Mouse (Mus musculus): ENCODE results near the gene Fam185a. TPM values are rescaled to one million over a fixed set of nuclear protein-coding genes. Genes with fewer than 3 reads are reported as not detected.
A peak's percentile ranks its signal among the peaks of the same experiment; 100 is the strongest.

Gene Fam185a
- 3.9 and 4.1 TPM in 2 replicates for polyA plus RNA-seq (2015; fragmentation: Nextera tagmentation; extraction: Ambion mirVana)

GRCm38 (mm10) chr5:21424614-21425602 lies at the start of gene Fam185a, which contains the start of gene Ccdc146:
TSS of gene Fam185a (plus strand) at chr5:21424958.
TSS of gene Ccdc146 (minus strand) at chr5:21424677.
- H3K36me3 ChIP-seq (ENCODE audit: control insufficient read depth, insufficient read depth): no peaks in the 10 kb centered on the region
- H3K27ac ChIP-seq (ENCODE audit: low read depth, low read length): peak within 1 kb of the TSS; percentile 77
- peak within 1 kb of the TSS; percentile 97 for H3K4me2 ChIP-seq (replicated peaks; ENCODE audit: low read depth)
- no peaks in the 10 kb centered on the region for H3K27me3 ChIP-seq (replicated peaks; ENCODE audit: control insufficient read depth, insufficient read depth, low read length)
- under 1% methylated on average over 68 of the region's 68 CpGs for WGBS
- TF ChIP-seq CTCF (IDR thresholded peaks at IDR 0.05; ENCODE audit: low read depth): peak; percentile 24; the same call in 1 of the 2 replicates
- H3K4me1 ChIP-seq (replicated peaks; ENCODE audit: control insufficient read depth, insufficient read depth, low read length): no peaks in the 10 kb centered on the region
- H3K4me3 ChIP-seq (ENCODE audit: low read depth, low read length): peak within 1 kb of the TSS; percentile 74
- H3K9ac ChIP-seq (ENCODE audit: low read depth, low read length): peak within 1 kb of the TSS; percentile 57
- peak; percentile 100 for ATAC-seq
- no peaks in the 10 kb centered on the region for H3K9me3 ChIP-seq (ENCODE audit: control insufficient read depth)

GRCm38 (mm10) chr5:21376935-21377334 lies 47.8 kb upstream of the Fam185a start:
- H3K9me3 ChIP-seq (ENCODE audit: control insufficient read depth): no peaks in the 10 kb centered on the region
- H3K4me2 ChIP-seq (replicated peaks; ENCODE audit: low read depth): no peak overlapping the region
- no peak overlapping the region for H3K4me3 ChIP-seq (ENCODE audit: low read depth, low read length)
- WGBS: 87% methylated on average over 4 of the region's 4 CpGs
- no peak overlapping the region for H3K27ac ChIP-seq (ENCODE audit: low read depth, low read length)
- ATAC-seq: no peak
- no peaks in the 10 kb centered on the region for H3K4me1 ChIP-seq (replicated peaks; ENCODE audit: control insufficient read depth, insufficient read depth, low read length)
- no peak for TF ChIP-seq CTCF (IDR thresholded peaks at IDR 0.05; ENCODE audit: low read depth)
- no peak overlapping the region for H3K9ac ChIP-seq (ENCODE audit: low read depth, low read length)
- H3K27me3 ChIP-seq (replicated peaks; ENCODE audit: control insufficient read depth, insufficient read depth, low read length): no peaks in the 10 kb centered on the region
- H3K36me3 ChIP-seq (ENCODE audit: control insufficient read depth, insufficient read depth): no peaks in the 10 kb centered on the region

GRCm38 (mm10) chr5:21378397-21378796 lies 46.4 kb upstream of the Fam185a start:
- Histone ChIP-seq H3K36me3 (ENCODE audit: control insufficient read depth, insufficient read depth) (no peaks in the 10 kb centered on the region), H3K9me3 (ENCODE audit: control insufficient read depth) (no peaks in the 10 kb centered on the region), H3K27me3 (replicated peaks; ENCODE audit: control insufficient read depth, insufficient read depth, low read length) (no peaks in the 10 kb centered on the region), H3K9ac (ENCODE audit: low read depth, low read length) (no peak overlapping the region), H3K4me1 (replicated peaks; ENCODE audit: control insufficient read depth, insufficient read depth, low read length) (no peaks in the 10 kb centered on the region), H3K27ac (ENCODE audit: low read depth, low read length) (no peak overlapping the region), H3K4me2 (replicated peaks; ENCODE audit: low read depth) (no peak overlapping the region), H3K4me3 (ENCODE audit: low read depth, low read length) (no peak overlapping the region)
- ATAC-seq: no peak
- 27% methylated on average over 2 of the region's 2 CpGs for WGBS
- TF ChIP-seq CTCF (IDR thresholded peaks at IDR 0.05; ENCODE audit: low read depth): no peak

GRCm38 (mm10) chr5:21381986-21382385 lies 42.8 kb upstream of the Fam185a start:
- ATAC-seq: no peak
- Histone ChIP-seq H3K9me3 (ENCODE audit: control insufficient read depth) (no peaks in the 10 kb centered on the region), H3K4me3 (ENCODE audit: low read depth, low read length) (no peak overlapping the region), H3K4me2 (replicated peaks; ENCODE audit: low read depth) (no peak overlapping the region), H3K27me3 (replicated peaks; ENCODE audit: control insufficient read depth, insufficient read depth, low read length) (no peaks in the 10 kb centered on the region), H3K4me1 (replicated peaks; ENCODE audit: control insufficient read depth, insufficient read depth, low read length) (peaks cover 8% of the 10 kb centered on the region; the same call in 1 of the 2 replicates), H3K9ac (ENCODE audit: low read depth, low read length) (no peak overlapping the region), H3K27ac (ENCODE audit: low read depth, low read length) (no peak overlapping the region), H3K36me3 (ENCODE audit: control insufficient read depth, insufficient read depth) (no peaks in the 10 kb centered on the region)
- WGBS: 30% methylated on average over 6 of the region's 6 CpGs
- TF ChIP-seq CTCF (IDR thresholded peaks at IDR 0.05; ENCODE audit: low read depth): no peak

- TF ChIP-seq CTCF (IDR thresholded peaks at IDR 0.05; ENCODE audit: low read depth): no peak
- Histone ChIP-seq H3K36me3 (ENCODE audit: control insufficient read depth, insufficient read depth) (no peaks in the 10 kb centered on the region), H3K27ac (ENCODE audit: low read depth, low read length) (no peak overlapping the region; the same call in 1 of the 2 replicates), H3K9me3 (ENCODE audit: control insufficient read depth) (no peaks in the 10 kb centered on the region), H3K27me3 (replicated peaks; ENCODE audit: control insufficient read depth, insufficient read depth, low read length) (no peaks in the 10 kb centered on the region), H3K4me1 (replicated peaks; ENCODE audit: control insufficient read depth, insufficient read depth, low read length) (peaks cover 8% of the 10 kb centered on the region; the same call in 1 of the 2 replicates), H3K9ac (ENCODE audit: low read depth, low read length) (no peak overlapping the region), H3K4me3 (ENCODE audit: low read depth, low read length) (no peak overlapping the region), H3K4me2 (replicated peaks; ENCODE audit: low read depth) (no peak overlapping the region)
- 54% methylated on average over 6 of the region's 6 CpGs for WGBS
- ATAC-seq: no peak
These were observed 42.1 kb upstream of the Fam185a start for GRCm38 (mm10) chr5:21382678-21383077.
